Mouse (Mus musculus) layer of hippocampus, postnatal 25 days (tissue): Measurements from ENCODE around the gene Gne. TPM values are rescaled to one million over a fixed set of nuclear protein-coding genes. Genes with fewer than 3 reads are reported as not detected.

Experiments used
- DNase-seq, 2 experiments: peaks; one replicate each; pipeline ENCODE4 v3.0.0; 2022; ENCODE audit warnings: mixed read lengths in 2 of 2, low spot score in 1 of 2; ENCODE audit errors: extremely low spot score in 1 of 2
- total RNA-seq, 2 experiments: library from RNA; stranded (reverse); gene quantifications; 2 replicates each; pipeline ENCODE4 v1.2.3; 2021

The Gne gene
- 10 to 100 TPM; 46.3 to 47.5 TPM for total RNA-seq

DNA sequence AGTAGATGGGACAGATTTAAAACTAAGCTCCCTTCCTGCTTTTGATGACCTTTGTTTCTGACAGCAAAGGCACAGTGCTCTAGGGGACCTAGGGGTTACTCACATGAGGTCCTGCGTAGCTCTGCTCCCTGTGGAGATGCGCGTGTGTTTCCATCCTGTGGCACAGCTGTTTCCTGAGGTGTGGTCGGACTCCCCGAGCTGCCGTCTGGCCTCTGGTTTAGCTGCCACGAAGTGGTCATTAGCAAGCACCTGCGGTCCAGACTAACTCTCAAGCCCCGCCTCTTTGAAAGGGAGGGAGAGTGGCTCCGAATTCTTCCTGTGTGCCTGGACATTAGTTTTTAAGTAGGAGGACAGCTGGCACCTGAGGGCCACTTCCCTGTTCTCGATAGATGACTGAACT lies at the start of gene Gne:
Gene Gne, minus strand, starts transcription at position 233 of the 400 bp plus-strand sequence.
- DNase-seq: no peak

DNA sequence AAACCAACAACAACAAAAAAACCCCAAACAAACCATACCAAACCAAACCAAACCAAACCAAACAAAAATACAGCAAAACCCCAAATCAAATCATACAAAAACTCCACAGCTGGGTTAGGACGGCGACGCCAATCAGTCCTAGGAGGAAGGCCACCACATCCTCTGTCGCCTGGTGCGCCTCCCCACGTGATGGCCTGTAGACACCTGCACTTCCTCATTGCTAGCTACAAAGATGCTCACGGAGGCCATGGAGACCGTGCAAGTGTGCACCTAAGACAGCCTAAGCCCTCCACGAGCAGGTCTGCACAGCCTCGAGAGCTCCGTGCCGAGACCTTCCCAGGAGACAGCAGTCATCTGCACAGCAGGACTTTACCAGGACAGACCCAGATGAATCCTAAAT lies 42.8 kb upstream of the Gne start:
- no peak for DNase-seq

DNA sequence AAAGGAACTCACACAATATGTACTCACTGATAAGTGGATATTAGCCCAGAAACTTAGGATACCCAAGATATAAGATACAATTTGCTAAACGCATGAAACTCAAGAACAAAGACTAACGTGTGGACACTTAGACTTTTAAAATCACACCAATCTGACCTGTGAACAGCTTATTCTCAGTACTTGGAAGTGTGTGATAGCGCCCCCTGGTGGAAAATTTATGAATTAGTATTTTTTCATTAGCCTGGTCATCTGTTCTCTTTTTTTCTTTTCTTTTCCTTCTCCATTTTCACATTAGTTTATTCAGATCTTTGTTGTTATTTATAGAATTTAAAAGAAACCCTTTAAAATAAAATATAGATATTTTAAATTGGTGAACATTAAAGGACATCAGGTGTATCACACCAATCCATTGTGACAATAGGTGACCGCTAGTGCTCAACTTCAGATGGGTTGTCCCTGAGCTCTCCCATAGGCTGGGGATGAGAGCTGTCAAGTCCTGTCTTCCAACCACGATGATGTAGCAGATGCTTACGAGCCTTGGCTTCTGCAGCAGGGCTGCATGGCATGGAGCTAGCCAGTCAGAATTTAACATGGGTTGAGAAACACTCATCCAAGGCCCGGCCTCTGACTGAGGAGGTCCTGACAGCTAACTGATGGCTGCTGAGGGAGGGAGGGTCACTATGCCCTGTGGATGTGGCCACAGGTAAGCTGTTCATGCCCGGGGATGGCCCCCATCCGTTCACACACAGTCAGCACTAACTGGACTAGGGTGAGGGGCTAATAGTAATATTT lies 35.6 kb upstream of the Gne start:
- no peak for DNase-seq

DNA sequence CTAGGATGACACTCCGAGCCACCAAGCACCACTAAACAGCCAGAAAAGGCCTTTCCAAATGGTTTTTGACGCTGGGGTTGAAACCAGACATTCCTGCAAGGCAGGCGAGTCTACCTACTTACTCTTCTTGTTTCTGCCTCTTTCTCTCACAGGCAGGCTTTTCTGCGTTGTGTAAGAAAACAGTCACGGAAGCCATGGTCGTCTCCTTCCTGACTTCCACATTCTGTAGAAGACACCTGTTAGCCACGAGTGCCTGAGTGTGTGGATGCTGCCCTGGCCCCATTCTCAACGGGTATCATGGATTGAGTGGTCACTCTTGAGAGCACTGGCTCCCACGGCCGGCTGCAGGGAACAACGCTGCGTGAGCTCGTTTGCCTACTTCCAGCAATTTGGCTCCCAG lies 31.1 kb upstream of the Gne start:
- DNase-seq: no peak

DNA sequence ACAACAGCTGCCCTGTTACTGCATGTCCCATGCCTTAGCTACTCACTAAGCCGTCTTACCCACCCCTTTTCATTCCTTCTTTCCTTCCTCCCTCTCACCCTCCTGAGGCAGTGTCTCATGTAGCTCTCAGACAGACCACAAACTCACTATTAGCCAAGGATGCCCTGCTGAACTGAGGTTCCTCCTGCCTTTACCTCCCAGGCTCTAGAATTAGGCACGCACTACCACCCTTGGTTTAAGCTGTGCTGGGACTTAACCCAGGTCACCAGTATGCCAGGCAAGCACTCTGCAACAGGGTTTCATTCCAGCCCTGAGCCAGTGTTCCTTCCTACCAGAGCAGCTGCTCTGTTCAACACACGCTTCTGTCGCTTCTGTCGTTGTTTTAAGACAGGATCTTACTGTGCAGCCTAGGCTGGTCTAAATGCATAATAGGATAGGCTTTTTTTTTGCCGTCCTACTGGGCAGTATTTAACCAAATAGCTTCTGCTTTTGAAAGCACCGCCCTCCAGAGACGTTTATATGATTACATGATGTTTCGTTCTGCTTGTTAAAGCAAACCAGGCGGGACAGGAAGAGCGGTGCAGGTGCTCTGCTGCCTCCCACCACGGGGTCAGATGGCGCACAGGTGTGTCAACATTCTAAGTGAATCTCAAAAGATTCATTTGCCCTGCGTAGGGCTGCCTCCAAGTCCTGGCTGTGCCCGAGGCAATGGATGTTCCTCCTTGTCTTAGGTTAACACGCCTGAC lies 29.6 kb upstream of the Gne start:
- DNase-seq: no peak

DNA sequence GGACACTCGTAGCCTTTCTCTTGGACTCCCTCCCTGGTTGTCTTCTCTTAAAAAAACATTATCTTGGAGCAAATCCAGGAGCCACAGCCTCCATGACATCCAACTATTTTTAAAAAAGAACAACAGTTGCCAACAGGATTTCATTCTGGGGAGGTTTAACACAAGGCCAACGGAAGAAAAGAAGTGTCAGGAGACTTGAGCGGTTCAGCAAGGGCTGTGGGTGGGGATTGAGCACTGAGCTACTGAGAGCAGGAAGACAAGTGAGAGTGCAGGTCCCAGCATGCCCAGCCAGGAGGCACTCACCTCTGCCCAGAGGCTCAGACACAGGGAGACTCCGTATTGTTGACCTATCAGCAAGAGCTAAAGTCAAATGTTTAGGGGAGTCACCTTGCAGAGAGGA lies 28.8 kb upstream of the Gne start:
- no peak for DNase-seq

DNA sequence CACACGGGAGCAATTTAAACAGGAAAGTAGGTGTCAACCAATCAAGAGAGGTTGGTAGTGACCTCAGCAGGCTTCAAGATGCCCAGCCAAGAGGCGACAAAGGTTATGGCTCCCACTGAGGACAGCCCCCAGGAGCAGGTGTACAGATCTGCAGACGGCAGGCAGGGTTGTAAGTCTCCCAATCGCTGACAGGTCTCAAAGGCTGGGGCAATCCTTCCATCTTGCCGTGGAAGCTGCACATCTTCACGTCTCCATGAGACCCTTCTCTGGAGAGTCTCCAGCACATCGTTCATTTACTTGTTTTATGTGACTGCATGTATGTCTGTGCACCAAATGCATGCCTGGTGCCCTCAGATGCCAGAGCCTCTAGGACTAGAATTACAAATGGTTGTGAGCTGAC lies 26.8 kb upstream of the Gne start:
- no peak for DNase-seq

DNA sequence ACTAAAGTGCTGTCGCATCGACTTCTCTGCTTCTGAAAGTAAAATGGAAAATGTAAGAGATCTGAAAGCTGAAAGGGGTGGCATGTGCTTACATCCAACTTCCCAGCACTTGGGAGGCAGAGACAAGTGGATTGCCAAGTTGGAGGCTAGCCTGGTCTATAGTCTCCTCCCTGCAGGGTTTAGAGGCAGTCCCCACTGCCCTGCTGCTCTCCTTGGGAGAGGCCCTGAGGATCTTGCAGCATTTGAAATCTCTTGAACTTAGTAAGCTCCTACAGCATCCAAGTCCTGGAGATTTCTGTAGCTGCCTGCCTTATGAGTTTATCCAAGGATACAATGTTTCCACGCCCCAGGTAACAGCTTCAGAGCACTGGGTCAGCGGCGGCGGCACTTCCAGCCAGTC lies 24.3 kb upstream of the Gne start:
- no peak for DNase-seq

DNA sequence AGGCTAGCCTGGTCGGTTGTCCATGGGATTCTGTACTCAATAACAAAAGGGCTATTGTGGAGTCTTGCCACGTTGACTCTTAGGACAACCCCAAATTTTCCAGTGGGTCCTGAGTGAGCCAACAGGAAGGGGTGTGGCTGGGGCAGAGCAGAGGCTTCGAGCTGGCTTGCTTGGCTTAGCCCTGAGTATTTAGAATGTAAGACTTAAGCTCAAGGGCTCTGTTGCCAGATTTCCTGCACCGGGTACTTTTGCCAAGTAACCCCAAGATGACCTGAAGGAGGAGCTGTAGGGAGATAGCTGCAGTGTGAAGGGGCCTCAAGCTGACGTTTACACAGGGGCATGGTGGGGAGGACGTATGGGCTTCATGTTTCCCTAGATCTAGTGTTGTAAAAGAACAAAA lies 23.4 kb upstream of the Gne start:
- DNase-seq: no peak

DNA sequence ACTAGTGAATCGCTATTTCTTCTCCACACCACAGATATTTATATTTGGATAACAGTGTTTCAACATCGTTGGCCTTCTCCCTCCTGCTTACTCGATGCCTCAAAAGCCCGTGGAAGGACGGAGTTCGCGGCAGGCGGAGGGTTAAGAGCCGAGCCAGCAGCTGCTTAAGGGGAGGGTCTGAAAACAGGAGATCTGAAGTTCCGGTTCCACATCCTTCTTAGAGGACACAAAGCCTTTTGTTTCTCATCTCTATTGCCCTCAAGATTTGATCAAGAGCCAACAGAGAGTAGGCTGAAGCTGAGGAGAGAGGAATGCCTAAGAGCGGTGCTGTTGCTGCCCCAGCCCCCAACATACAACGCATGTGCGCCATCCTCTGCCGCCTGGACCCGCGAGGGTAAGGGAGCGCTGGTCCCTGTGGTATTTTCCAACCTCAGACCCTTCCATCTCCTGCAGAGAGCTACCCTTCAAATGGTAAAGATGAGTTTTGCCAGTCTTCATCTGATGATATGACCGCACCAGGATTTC lies 22.4 kb upstream of the Gne start:
- no peak for DNase-seq

DNA sequence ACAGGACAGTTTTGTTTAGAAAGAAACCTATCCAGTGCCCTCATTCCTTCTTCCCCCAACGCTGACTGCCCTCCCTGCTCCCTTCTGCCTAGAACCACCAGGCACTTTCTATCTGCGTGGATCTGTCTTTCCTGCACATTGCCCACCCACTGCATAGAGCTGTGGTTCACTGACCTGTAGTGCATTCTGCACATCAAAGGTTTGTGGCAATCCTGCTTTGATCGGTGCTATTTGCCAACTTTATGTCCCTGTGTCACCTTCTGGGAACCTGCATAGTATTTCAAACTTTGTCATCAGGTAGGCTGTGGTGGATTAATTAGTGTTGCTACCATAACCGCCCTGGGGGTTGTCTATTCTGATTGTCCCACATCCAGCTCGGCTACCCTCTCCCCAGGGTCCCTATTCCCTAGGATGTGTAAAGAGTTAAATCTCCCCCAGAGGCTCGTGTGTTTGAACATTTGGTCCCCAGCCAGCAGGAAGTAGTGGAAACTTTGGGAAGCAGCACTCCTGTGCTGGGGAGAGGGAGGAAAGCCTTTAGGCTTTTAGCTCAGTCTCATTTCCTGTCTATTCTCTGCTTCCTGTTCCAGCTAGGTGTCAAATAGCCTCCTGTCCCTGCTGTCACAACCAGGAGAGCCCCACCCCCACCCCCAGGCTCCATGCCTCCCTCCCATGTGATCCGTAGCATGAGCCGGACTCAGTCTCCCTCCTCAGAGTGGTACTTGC lies 20.4 kb upstream of the Gne start:
- DNase-seq: no peak

DNA sequence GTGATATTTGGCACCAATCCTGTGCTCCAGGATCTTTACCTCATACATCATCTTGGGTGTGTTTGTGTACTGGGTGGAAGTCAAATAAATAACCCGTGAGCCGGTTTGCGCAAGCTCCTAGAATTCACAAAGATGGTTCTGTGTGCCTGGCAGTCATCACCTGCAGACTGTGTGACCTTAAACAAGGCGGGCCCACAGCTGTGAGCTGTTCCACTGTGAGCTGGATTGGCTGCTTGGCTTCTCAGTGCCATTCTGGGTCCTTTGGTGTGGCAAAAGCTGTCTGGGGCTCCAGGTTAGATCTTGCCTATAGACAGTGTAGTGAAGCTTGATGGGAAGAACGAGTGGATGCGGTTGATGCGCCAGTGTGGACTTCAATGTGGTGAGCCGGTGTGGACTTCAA lies 19.6 kb upstream of the Gne start:
- no peak for DNase-seq

DNA sequence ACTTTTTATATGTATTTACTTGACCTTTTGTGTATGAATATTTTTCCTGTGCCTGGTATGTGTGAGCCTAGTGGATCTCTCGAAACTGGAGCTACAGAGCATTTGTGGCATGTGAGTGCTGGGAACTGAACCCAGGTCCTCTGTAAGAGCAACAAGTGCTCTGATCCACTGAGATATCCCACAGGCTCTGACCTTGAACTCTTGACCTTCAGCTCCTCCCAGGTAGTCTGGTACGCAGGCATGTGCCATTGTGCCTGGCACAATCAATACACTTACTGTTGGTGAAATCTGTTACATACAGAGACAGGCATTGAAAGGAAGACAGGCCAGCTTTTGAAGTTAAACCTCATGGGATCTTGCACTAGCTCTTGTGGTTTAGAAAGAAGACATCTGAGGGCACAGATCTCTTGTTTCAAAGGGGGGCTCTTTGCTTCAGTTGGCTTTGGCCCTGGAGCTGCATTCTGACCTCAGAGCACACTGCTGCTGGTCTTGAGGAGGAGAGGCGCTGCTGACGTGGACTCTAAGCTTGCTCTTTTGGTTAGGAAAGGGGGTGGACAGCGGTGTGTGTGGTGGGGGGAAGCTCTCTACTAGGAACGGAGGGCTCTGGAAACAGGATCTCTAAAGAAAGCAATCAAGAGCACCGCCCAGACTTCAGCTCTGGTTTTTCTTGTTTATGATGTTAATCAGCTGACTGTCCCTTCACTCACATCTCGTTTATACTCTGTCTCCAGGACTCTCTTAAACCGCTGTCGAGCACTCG lies 13.8 kb upstream of the Gne start:
- no peak for DNase-seq

DNA sequence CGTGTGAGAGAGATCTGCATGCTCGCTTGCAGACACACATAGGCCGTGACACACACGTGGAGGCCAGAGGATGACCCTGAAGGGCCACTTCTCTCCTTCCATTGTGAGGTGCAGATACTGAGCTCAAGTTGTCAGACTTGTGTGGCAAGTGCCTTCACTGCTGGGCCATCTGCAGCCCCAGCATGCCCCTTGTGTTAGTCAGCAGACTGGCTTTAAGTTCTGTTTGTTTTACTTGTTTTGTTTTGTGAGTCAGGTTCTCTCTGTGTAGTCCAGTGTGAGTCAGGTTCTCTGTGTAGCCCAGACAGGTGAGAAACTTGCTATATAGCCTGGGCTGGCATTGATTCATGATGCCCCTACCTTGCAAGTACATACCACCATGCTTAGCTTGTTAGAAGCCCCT lies 10.5 kb upstream of the Gne start:
- no peak for DNase-seq

DNA sequence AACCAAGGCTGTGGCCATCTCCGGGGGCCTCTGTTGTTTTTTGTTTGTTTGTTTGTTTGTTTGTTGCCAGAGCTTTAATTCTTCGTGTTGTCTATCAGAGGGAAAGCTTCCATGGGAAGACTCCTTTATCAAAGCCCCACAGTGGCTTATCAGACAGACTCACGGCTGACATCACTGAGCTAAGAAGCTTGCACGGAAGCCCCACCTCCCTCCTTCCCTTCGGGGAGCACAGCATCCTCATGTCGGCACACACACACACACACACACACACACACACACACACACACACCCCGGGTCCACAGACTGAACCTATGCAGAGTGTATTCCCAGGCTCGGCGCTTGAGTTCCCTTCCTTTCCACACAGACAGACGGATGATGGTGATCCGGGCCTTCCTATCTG lies 8.4 kb upstream of the Gne start:
- no peak for DNase-seq

DNA sequence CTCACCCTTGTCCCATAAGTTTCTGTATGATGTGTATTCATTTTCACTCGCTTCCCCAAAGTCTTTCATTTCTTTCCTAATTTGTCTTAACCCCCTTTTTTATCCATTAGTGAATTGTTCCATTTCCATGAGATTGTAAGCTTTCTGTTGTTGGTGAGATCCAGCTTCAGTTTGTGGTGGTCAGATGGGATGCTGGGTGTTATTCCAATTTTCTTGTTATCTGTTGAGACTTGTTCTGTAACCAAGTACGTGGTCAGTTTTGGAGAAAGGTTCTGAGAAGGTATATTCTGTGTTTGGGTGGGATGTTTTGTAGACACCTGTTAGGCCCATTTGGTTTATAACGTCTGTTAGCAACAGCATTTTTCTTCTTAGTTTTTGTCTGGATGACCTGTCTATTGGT lies 1.6 kb upstream of the Gne start:
- DNase-seq: no peak

DNA sequence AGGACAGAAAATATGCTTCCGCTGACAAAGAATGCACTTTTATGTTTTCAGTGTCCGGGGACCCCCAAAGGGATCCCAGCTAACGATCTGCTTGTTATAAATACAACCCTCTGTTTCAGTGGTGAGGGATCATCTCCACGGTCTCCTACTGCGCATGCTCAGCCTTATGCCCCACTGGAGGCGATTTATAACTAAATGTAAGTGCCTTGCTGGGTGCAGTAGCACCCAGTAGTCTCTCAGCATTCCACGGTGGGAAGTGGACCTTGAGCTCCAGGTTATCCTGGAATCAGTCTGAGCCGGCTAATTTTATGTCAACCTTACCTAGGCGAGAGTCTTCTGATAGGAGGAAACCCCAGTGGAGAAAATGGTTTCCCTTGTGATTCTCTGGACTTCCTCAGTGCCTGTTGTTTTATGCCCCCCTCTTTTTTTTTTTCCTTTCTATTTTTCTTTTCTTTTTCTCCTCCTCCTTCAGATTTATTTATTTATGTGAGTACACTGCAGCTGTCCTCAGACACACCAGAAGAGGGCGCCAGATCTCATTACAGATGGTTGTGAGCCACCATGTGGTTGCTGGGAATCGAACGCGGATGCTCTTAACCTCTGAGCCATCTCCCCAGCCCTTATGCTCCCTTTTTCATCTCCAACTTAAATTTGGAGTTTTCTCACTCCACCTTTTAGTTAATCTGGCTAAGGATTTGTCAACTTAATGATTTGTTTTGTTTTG lies 787 bp upstream of the Gne start:
- DNase-seq: no peak

DNA sequence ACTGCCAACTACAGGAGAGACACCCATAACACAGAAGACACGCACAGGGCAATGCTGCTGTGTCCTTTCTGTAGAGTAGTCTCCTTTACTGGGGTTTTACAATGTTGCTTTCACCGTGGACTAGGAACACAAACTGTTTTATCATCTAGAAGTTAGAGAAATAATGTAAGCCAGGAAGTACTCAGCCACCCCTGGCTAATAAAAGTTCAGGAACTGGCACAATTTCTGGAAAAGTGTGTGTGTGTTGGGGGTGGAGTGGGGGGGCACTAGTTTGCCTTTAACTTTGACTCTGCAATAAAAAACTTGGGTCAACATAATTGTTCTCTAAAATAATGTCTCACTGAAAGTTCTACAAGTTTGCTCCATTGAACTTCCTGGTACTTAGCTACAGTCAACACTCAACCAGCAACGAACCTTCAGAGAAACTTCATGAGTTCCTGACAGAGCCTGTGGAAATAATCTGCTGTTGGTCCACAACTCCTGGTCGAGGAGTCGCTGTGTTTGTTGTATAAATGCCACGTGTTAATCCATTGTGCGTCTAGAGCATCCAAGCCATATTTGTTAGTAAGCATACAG lies 5.5 kb downstream of the Gne start:
- DNase-seq: no peak

DNA sequence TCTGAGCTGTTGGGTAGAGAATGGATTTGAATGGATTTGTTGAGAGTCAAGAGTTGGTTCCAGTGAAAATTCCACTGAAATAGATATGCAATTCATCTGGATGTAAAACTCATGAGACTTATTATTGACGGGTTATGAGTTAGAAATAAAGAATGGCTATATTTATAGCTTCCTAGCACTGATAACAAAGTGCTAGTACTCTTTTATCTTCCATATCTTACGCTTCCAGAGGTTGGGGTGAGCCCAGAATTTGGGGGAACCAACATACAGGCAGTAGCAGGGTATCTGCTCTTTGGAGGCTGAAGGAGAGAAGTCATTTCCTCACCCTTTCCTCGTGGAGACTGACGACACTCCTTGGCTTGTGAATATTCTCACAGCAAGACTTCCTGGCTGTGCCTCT lies 9.6 kb downstream of the Gne start:
- no peak for DNase-seq

DNA sequence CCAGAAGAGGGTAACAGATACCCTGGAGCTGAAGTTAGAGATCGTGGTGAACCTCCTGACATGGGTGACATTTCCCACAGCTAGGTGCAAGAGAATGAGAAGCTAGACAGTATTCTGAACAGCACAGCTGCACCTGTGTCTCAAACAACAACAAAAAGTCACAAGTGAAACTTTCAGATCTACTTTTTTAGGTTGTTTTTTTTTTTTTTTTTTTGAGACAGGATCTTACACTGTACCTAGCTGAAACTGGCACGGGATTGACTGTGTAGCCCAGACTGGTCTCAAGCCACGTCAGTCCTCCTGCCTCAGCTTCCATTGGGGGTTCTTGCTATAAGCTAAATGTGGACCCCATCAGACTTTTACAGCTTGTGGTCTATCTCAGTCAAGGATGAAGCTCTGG lies 10.2 kb downstream of the Gne start:
- DNase-seq: no peak
